Mouse (Mus musculus): Measurements from ENCODE around the gene Cntnap1.

Cntnap1 gene

DNA sequence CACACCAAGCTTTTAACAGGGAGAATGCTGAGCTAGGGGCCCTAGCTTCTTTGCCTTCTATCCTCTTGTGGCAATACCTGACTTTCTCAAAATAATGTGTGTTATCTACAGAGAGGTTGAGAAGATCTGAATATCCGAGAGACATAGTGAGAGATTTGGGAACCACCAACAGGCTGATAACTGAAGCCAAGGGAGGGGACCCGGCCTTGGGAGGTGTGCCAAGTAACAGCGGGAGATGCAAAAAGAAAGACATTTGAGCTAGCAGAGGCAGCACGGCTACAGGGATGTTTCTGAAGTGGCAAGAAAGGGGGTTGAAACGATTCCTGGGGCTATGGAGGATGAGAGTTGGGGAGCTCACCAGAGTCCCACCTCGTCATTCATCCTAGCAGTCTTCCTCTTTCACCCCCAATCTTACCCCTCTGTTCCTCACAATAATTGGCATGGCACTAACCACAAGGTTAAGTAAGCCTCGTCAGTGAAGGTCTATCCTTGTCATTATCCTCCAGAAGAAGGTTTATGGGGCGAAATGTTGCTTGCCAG lies 59.1 kb downstream of the Cntnap1 start:
- H3K36me3 ChIP-seq (ENCODE audit: control insufficient read depth, insufficient read depth, low read length, poor library complexity, severe bottlenecking) = no peaks in the 10 kb centered on the region
- no peak for DNase-seq (ENCODE audit: low read depth, low spot score)
- H3K27me3 ChIP-seq (ENCODE audit: control insufficient read depth, insufficient read depth, low read length, poor library complexity, severe bottlenecking) = no peaks in the 10 kb centered on the region

GRCm38 (mm10) chr11:101230061-101230511 lies 59.8 kb downstream of the Cntnap1 start:
- no peak for DNase-seq (ENCODE audit: low read depth, low spot score)
- H3K27me3 ChIP-seq (ENCODE audit: control insufficient read depth, insufficient read depth, low read length, poor library complexity, severe bottlenecking) = no peaks in the 10 kb centered on the region
- H3K36me3 ChIP-seq (ENCODE audit: control insufficient read depth, insufficient read depth, low read length, poor library complexity, severe bottlenecking) = no peaks in the 10 kb centered on the region

GRCm38 (mm10) chr11:101230526-101230925 lies 60.2 kb downstream of the Cntnap1 start:
- no peaks in the 10 kb centered on the region for H3K36me3 ChIP-seq (ENCODE audit: control insufficient read depth, insufficient read depth, low read length, poor library complexity, severe bottlenecking)
- no peak for DNase-seq (ENCODE audit: low read depth, low spot score)
- H3K27me3 ChIP-seq (ENCODE audit: control insufficient read depth, insufficient read depth, low read length, poor library complexity, severe bottlenecking) = no peaks in the 10 kb centered on the region

- H3K36me3 ChIP-seq (ENCODE audit: control insufficient read depth, insufficient read depth, low read length, poor library complexity, severe bottlenecking) = no peaks in the 10 kb centered on the region
- no peaks in the 10 kb centered on the region for H3K27me3 ChIP-seq (ENCODE audit: control insufficient read depth, insufficient read depth, low read length, poor library complexity, severe bottlenecking)
- DNase-seq (ENCODE audit: low read depth, low spot score) = no peak
Measured at GRCm38 (mm10) chr11:101230991-101231871, 60.9 kb downstream of the Cntnap1 start.

DNA sequence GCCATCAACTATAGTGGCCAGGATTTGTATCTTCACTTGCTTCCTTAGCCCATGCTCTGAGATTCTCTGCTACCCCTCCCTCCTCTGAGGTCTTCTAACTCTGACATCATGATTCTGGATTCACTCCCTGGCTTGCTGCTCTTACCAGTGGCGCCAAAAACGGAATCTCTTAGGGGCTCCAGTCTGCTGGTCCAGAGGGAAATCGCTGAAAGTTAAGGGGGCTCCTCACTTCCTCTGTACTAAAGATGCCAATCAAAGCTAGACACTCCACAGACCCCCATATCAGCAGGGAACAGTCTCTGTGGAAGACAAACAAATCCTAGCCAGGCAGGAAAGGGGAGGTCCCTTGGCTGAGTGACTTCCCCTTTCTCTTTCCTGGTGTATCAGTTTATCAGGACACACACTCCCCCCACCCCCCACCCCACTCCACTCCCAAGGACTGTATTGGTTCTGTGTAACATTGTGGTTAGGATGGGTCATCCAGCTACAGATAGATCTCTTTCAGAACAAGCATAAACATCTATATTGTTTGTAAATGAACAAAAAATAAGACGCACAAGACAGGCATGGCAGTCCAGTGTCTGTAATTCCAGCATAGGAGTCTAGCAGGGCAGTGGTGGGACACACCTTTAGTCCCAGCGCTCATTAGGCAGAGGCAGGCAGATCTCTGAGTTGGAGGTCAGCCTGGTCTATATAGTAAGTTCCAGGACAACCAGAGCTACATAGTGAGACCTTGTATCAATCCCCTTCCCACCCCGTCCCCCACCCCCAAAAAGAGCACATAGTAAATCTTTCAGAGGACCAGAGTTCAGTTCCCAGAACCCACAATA lies 61.9 kb downstream of the Cntnap1 start:
- H3K27me3 ChIP-seq (ENCODE audit: control insufficient read depth, insufficient read depth, low read length, poor library complexity, severe bottlenecking) = no peaks in the 10 kb centered on the region
- DNase-seq (ENCODE audit: low read depth, low spot score) = no peak
- no peaks in the 10 kb centered on the region for H3K36me3 ChIP-seq (ENCODE audit: control insufficient read depth, insufficient read depth, low read length, poor library complexity, severe bottlenecking)

GRCm38 (mm10) chr11:101233240-101233639 lies 62.9 kb downstream of the Cntnap1 start:
- no peak for DNase-seq (ENCODE audit: low read depth, low spot score)
- H3K27me3 ChIP-seq (ENCODE audit: control insufficient read depth, insufficient read depth, low read length, poor library complexity, severe bottlenecking) = no peaks in the 10 kb centered on the region
- no peaks in the 10 kb centered on the region for H3K36me3 ChIP-seq (ENCODE audit: control insufficient read depth, insufficient read depth, low read length, poor library complexity, severe bottlenecking)

- H3K27me3 ChIP-seq (ENCODE audit: control insufficient read depth, insufficient read depth, low read length, poor library complexity, severe bottlenecking) = no peaks in the 10 kb centered on the region
- H3K36me3 ChIP-seq (ENCODE audit: control insufficient read depth, insufficient read depth, low read length, poor library complexity, severe bottlenecking) = no peaks in the 10 kb centered on the region
- no peak for DNase-seq (ENCODE audit: low read depth, low spot score)
Measured at GRCm38 (mm10) chr11:101234124-101234523, 63.8 kb downstream of the Cntnap1 start.

DNA sequence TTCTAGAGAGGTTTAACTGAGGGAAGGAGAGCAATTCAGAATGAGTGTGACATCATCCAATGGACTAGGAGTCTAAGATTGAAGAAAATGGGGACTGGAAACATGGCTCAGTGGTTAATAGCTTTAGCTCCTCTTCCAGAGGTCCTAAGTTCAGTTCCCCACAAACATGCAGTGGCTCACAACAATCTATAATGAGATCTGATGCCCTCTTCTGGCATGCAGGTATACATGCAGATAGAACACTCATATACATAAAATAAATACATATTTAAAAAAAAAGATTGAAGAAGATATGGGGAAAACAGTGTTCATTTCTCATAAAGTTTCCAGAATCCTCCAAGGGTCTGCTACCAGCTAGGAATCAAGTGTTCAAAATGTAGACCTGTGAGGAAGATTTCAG lies 65.1 kb downstream of the Cntnap1 start:
- Histone ChIP-seq H3K36me3 (ENCODE audit: control insufficient read depth, insufficient read depth, low read length, poor library complexity, severe bottlenecking) (no peaks in the 10 kb centered on the region), H3K27me3 (ENCODE audit: control insufficient read depth, insufficient read depth, low read length, poor library complexity, severe bottlenecking) (no peaks in the 10 kb centered on the region)
- no peak for DNase-seq (ENCODE audit: low read depth, low spot score)

- no peak for DNase-seq (ENCODE audit: low read depth, low spot score)
- no peaks in the 10 kb centered on the region for H3K36me3 ChIP-seq (ENCODE audit: control insufficient read depth, insufficient read depth, low read length, poor library complexity, severe bottlenecking)
- no peaks in the 10 kb centered on the region for H3K27me3 ChIP-seq (ENCODE audit: control insufficient read depth, insufficient read depth, low read length, poor library complexity, severe bottlenecking)
Measured at GRCm38 (mm10) chr11:101236782-101237181, 66.5 kb downstream of the Cntnap1 start.

DNA sequence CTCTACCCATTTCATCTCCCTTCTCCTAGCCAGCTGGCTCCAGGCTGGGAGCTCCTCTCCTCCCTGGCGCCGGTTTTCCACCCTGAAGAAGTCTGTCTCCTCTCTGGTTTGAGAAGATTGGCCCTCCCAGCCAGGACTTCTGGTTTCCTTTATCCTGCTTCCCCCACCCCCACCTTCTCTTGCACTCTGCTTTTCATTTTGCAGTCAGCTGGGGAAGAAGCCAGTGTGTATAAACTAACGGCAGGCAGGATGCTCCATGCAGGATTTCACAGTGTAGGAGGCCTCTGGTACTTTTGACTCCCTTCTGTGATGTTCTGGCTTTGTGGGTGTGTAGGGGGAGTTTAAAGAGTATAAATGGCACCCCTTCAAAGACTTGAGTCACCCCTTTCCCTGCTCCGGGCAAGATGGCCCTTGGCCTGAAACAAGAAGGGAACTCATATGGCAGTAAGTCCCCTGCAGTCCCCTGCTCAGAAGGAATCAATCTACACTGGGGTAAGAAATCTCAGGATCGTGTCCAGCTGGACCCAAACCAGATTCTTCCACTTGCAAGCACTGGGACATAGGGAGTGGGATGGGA lies 67.8 kb downstream of the Cntnap1 start:
- Histone ChIP-seq H3K27me3 (ENCODE audit: control insufficient read depth, insufficient read depth, low read length, poor library complexity, severe bottlenecking) (no peaks in the 10 kb centered on the region), H3K36me3 (ENCODE audit: control insufficient read depth, insufficient read depth, low read length, poor library complexity, severe bottlenecking) (no peaks in the 10 kb centered on the region)
- no peak for DNase-seq (ENCODE audit: low read depth, low spot score)
